Mouse (Mus musculus): ENCODE results near the gene Plekha7. TPM values are rescaled to one million over a fixed set of nuclear protein-coding genes. Genes with fewer than 3 reads are reported as not detected.

The Plekha7 gene
- total and polyA plus RNA-seq, 2 experiments from 2014 or later = 9.0 to 20.9 TPM

DNA sequence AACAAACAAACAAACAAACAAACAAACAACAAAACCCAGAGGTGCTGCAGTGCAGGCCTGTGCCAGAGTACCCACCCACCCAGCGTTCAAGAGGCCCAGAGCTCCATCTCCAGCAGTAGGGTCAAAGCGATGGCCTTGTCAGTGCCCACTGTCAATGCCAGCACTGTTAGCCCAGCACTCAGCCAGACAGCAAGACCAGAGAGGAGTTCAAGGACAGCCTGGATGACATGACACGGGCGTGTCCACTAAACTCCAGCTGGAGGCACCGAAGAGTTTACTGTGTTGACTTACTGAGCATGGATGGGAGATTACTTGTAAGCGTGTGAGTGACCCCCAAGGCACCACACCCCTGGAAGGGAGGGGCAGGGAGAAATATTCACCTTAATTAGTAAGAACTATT, 81.9 kb downstream of the Plekha7 start:
- 90% methylated on average over 6 of the region's 6 CpGs for WGBS
- ATAC-seq (ENCODE audit: low FRiP score) = no peak
- no peak overlapping the region for H3K27ac ChIP-seq (ENCODE audit: low read depth, low read length)
- TF ChIP-seq CTCF (IDR thresholded peaks at IDR 0.05) = no peak
- H3K9ac ChIP-seq (replicated peaks; ENCODE audit: low read length, poor library complexity, severe bottlenecking) = no peak overlapping the region
- H3K4me2 ChIP-seq (ENCODE audit: low read depth, low read length, poor library complexity, severe bottlenecking) = no peak overlapping the region
- no peak for DNase-seq (ENCODE audit: low spot score)
- no peaks in the 10 kb centered on the region for H3K36me3 ChIP-seq (ENCODE audit: insufficient read depth, low read length)
- peaks cover 4% of the 10 kb centered on the region; the same call in 1 of the 2 replicates for H3K4me1 ChIP-seq (ENCODE audit: insufficient read depth, low read length)
- H3K9me3 ChIP-seq (ENCODE audit: low read length) = no peaks in the 10 kb centered on the region
- no peaks in the 10 kb centered on the region for H3K27me3 ChIP-seq (ENCODE audit: insufficient read depth, low read length)
- H3K4me3 ChIP-seq (ENCODE audit: low read depth, low read length) = no peak overlapping the region

- no peak overlapping the region for H3K4me2 ChIP-seq (ENCODE audit: low read depth, low read length, poor library complexity, severe bottlenecking)
- DNase-seq (ENCODE audit: low spot score) (no peak), ATAC-seq (ENCODE audit: low FRiP score) (no peak)
- H3K27me3 ChIP-seq (ENCODE audit: insufficient read depth, low read length) = no peaks in the 10 kb centered on the region
- no peak overlapping the region for H3K4me3 ChIP-seq (ENCODE audit: low read depth, low read length)
- TF ChIP-seq CTCF (IDR thresholded peaks at IDR 0.05) = no peak
- H3K36me3 ChIP-seq (ENCODE audit: insufficient read depth, low read length) = no peaks in the 10 kb centered on the region
- no peak overlapping the region for H3K9ac ChIP-seq (replicated peaks; ENCODE audit: low read length, poor library complexity, severe bottlenecking)
- no peak overlapping the region for H3K27ac ChIP-seq (ENCODE audit: low read depth, low read length)
- no peaks in the 10 kb centered on the region for H3K9me3 ChIP-seq (ENCODE audit: low read length)
- H3K4me1 ChIP-seq (ENCODE audit: insufficient read depth, low read length) = peaks cover 4% of the 10 kb centered on the region; the same call in 1 of the 2 replicates
- WGBS = 77% methylated on average over 2 of the region's 2 CpGs
Observed at GRCm38 (mm10) chr7:116224543-116224942, 83.6 kb downstream of the Plekha7 start.

DNA sequence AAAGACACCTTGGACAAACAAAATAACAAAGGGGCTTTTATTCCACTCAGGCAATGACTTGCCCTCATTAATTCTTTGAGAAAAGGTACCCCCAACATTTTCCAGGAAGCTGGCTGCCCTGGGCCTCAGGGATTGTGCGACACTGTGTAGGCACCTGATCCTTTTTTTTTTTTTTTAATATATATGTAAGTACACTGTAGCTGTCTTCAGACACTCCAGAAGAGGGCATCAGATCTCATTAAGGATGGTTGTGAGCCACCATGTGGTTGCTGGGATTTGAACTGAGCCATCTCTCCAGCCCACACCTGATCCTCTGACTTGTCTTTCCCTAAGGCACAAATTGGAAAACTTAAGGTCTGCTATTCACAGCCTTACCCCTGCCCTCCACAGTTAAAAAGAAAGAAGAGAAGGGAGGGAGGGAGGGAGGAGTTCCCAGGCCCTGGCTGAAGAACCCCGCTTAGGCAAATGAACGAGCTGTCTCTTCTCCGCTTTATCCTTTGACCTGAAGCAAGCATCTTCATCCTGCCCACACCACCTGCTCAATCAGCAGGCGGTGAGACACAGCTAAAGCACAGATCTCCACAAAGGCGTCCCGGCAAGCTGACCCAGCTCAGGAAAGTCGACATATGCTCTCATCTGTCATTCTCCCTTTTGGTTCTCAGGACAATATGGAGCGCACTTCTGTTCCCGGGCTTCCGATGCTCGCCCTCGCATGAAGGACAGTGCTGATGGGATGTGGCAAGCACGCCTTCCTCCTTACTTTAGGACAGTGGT, 85.0 kb downstream of the Plekha7 start:
- no peak for ATAC-seq (ENCODE audit: low FRiP score)
- WGBS = 35% methylated on average over 14 of the region's 14 CpGs
- no peak overlapping the region for H3K27ac ChIP-seq (ENCODE audit: low read depth, low read length)

DNA sequence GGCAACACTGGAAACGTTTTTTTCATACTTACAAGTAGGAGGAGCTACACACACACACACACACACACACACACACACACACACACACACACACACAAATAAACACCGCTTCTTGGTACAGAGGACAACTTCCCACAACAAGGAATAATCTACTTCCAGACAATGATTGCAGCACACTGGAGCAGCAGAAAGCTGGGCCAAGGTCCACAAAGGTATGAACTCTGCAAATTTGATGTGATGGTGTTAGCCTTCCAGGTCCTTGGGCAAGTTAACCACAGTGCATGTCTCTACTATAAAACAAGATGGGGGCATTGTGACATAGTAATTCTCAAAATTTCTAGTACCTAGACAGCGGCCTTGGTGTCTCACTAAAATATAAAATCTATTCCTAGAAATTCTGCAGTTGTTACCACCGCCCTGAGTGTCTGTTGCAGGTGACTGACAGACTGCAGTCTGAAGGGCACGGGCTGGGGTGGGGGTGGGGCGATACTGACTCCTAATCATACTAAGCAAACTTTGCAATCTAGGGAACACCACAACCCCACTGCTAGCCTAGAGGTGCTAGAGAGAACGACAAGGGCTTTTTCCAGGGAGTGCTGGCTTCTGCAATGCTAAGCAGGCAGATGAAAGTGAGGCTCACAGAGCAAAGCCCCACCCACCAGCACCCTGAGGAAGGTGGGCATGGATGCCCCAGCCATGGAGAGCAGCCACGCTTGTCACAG, 85.7 kb downstream of the Plekha7 start:
- Histone ChIP-seq H3K27ac (ENCODE audit: low read depth, low read length) (no peak overlapping the region), H3K9ac (replicated peaks; ENCODE audit: low read length, poor library complexity, severe bottlenecking) (no peak overlapping the region), H3K27me3 (ENCODE audit: insufficient read depth, low read length) (no peaks in the 10 kb centered on the region), H3K36me3 (ENCODE audit: insufficient read depth, low read length) (no peaks in the 10 kb centered on the region), H3K9me3 (ENCODE audit: low read length) (no peaks in the 10 kb centered on the region), H3K4me2 (ENCODE audit: low read depth, low read length, poor library complexity, severe bottlenecking) (no peak overlapping the region), H3K4me3 (ENCODE audit: low read depth, low read length) (no peak overlapping the region), H3K4me1 (ENCODE audit: insufficient read depth, low read length) (peaks cover 4% of the 10 kb centered on the region; the same call in 1 of the 2 replicates)
- DNase-seq (ENCODE audit: low spot score) (no peak), ATAC-seq (ENCODE audit: low FRiP score) (no peak)
- no peak for TF ChIP-seq CTCF (IDR thresholded peaks at IDR 0.05)
- 54% methylated on average over 8 of the region's 8 CpGs for WGBS

More for the DNA sequence above, 85.0 kb downstream of the Plekha7 start:
- Histone ChIP-seq H3K9ac (replicated peaks; ENCODE audit: low read length, poor library complexity, severe bottlenecking) (no peak overlapping the region), H3K27me3 (ENCODE audit: insufficient read depth, low read length) (no peaks in the 10 kb centered on the region), H3K4me1 (ENCODE audit: insufficient read depth, low read length) (peaks cover 4% of the 10 kb centered on the region; the same call in 1 of the 2 replicates), H3K4me3 (ENCODE audit: low read depth, low read length) (no peak overlapping the region), H3K36me3 (ENCODE audit: insufficient read depth, low read length) (no peaks in the 10 kb centered on the region), H3K4me2 (ENCODE audit: low read depth, low read length, poor library complexity, severe bottlenecking) (no peak overlapping the region), H3K9me3 (ENCODE audit: low read length) (no peaks in the 10 kb centered on the region)
- no peak; the same call in 1 of the 2 replicates for TF ChIP-seq CTCF (IDR thresholded peaks at IDR 0.05)
- no peak for DNase-seq (ENCODE audit: low spot score)

DNA sequence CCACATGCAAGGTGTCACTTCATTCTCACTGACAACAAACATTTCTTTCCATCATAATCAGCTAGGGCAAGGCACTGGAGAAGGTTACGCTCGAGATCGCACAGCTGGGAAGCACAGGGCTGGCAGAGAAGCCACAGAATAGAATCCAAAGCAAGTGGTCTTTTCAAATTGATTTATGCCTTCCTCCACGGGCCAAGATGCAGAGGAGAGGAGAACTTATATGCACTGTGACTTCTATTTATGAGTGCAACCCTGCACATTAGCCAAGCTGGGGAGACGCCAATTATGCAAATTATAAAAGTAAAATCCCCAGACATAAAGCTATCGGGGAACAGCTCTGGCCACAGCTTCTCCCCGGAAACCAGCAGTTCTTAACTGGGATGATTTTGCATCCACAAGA, 86.3 kb downstream of the Plekha7 start:
- DNase-seq (ENCODE audit: low spot score) (peak; percentile 54), ATAC-seq (ENCODE audit: low FRiP score) (no peak)
- Histone ChIP-seq H3K9me3 (ENCODE audit: low read length) (no peaks in the 10 kb centered on the region), H3K36me3 (ENCODE audit: insufficient read depth, low read length) (no peaks in the 10 kb centered on the region), H3K4me2 (ENCODE audit: low read depth, low read length, poor library complexity, severe bottlenecking) (no peak overlapping the region), H3K9ac (replicated peaks; ENCODE audit: low read length, poor library complexity, severe bottlenecking) (no peak overlapping the region), H3K4me1 (ENCODE audit: insufficient read depth, low read length) (peaks cover 4% of the 10 kb centered on the region; the same call in 1 of the 2 replicates), H3K27ac (ENCODE audit: low read depth, low read length) (no peak overlapping the region), H3K27me3 (ENCODE audit: insufficient read depth, low read length) (no peaks in the 10 kb centered on the region), H3K4me3 (ENCODE audit: low read depth, low read length) (no peak overlapping the region)
- TF ChIP-seq CTCF (IDR thresholded peaks at IDR 0.05) = no peak
- 35% methylated on average over 7 of the region's 7 CpGs for WGBS

All from midbrain, postnatal 0 days (tissue).